Mouse (Mus musculus) kidney, embryonic 15.5 days (tissue): ENCODE measurements around the gene Aldh1a2. TPM values are rescaled to one million over a fixed set of nuclear protein-coding genes. Genes with fewer than 3 reads are reported as not detected.

Experiments
- ATAC-seq: fragments of 200-750 bp; cut with Nextera tagmentation; replicated peaks from 2 replicates; pipeline ENCODE4 v1.8.0; 2017; ENCODE audit warnings: moderate TSS enrichment; ENCODE audit not compliant: low FRiP score
- H3K27ac ChIP-seq: fragments of 300-500 bp; sonication (generic); 2 replicates; pipeline ENCODE4 v1.5.1; 2015; ENCODE audit warnings: mild to moderate bottlenecking, inconsistent platforms
- H3K27me3 ChIP-seq: fragments of 300-500 bp; sonication (generic); 2 replicates; pipeline ENCODE4 v1.6.1; 2015; ENCODE audit warnings: inconsistent platforms
- H3K36me3 ChIP-seq: fragments of 300-500 bp; sonication (generic); 2 replicates; pipeline ENCODE4 v1.6.1; 2015; ENCODE audit warnings: inconsistent platforms
- H3K4me1 ChIP-seq: fragments of 300-500 bp; sonication (generic); 2 replicates; pipeline ENCODE4 v1.6.1; 2015; ENCODE audit warnings: inconsistent platforms
- H3K4me2 ChIP-seq: fragments of 300-500 bp; sonication (generic); 2 replicates; pipeline ENCODE4 v1.6.1; 2015; ENCODE audit warnings: moderate library complexity, mild to moderate bottlenecking, inconsistent platforms
- H3K4me3 ChIP-seq: fragments of 300-500 bp; sonication (generic); replicated peaks from 2 replicates; pipeline ENCODE4 v1.5.1; 2015; ENCODE audit warnings: mild to moderate bottlenecking, inconsistent platforms
- H3K9ac ChIP-seq: fragments of 300-500 bp; sonication (generic); 2 replicates; pipeline ENCODE4 v1.6.1; 2015; ENCODE audit warnings: mild to moderate bottlenecking, inconsistent platforms
- H3K9me3 ChIP-seq: fragments of 300-500 bp; sonication (generic); replicated peaks from 2 replicates; pipeline ENCODE4 v1.6.1; 2016; ENCODE audit warnings: inconsistent platforms
- WGBS: fragments of 180-500 bp; shearing (Covaris S2); methylation state at CpG from one replicate; pipeline ENCODE4 v1.1.7; 2015; ENCODE audit warnings: mixed read lengths; 5-methylcytosine and 5-hydroxymethylcytosine counted together
- polyA plus RNA-seq: library from polyadenylated mRNA; unstranded; fragments of >200 nt; fragmentation: Nextera tagmentation; extraction: Ambion mirVana; gene quantifications from 2 replicates; pipeline ENCODE4 v1.2.1, GENCODE M21; 2015

Aldh1a2 gene
- polyA plus RNA-seq, 1 experiment from 2014 or later, result 326 TPM

DNA sequence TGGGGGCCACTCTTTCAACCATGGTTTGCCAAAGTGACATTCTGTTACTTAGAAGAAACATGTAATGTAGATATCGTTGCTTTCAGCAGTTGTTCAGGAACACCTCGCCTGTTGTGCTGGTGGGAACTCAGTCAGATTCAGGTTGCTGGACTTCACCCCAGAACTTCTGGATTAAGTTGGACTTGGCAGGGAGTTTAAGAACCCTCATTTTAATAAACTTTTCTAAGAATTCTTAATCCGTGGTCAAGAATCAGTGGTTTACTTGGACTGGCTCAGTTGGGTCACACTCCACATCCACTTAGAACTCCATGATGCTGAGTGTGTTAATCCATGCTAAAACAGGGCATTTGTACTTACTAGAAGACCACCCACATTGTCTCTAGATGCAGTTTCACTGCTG, 54.6 kb downstream of the Aldh1a2 start:
- no peak for ATAC-seq
- H3K4me3 ChIP-seq, result no peak overlapping the region
- H3K27ac ChIP-seq, result no peak overlapping the region
- H3K9me3 ChIP-seq, result no peaks in the 10 kb centered on the region
- no peaks in the 10 kb centered on the region for H3K4me1 ChIP-seq
- H3K36me3 ChIP-seq, result peaks cover 43% of the 10 kb centered on the region
- H3K4me2 ChIP-seq, result no peak overlapping the region
- H3K27me3 ChIP-seq, result no peaks in the 10 kb centered on the region
- H3K9ac ChIP-seq, result no peak overlapping the region
- WGBS, result 91% methylated on average over 3 of the region's 3 CpGs

DNA sequence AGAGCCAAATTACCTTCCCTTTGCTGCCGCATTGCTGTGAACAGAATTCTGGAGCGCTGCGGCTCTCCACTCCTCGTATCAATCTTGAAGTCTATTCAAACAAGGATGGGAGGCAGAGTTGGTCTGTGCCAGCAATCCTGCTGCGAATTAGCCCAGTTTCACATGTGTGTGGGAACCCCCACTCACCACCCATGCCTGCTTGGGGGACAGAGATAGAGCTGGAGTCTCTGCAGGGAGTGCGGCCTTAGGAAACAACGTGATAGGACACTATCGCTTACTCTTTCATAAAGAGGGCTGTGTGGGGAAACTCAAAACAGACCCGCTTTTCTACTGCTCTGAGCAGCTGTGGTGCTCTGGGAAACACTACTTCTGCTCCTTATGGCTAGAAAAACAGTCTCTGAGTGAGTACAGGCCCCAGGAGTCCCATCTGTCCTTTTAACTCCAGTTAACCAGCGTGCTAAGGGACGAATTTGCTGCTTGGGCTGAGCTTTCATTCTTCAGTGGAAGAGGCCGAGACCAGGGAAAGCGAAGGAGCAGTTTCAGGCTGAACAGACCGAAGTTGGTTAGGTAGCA, 60.6 kb downstream of the Aldh1a2 start:
- Histone ChIP-seq H3K9ac (no peak overlapping the region), H3K36me3 (peaks cover 37% of the 10 kb centered on the region), H3K4me3 (no peak overlapping the region), H3K27me3 (no peaks in the 10 kb centered on the region), H3K4me2 (no peak overlapping the region), H3K4me1 (no peaks in the 10 kb centered on the region), H3K9me3 (no peaks in the 10 kb centered on the region), H3K27ac (no peak overlapping the region)
- 67% methylated on average over 14 of the region's 14 CpGs for WGBS
- no peak for ATAC-seq

DNA sequence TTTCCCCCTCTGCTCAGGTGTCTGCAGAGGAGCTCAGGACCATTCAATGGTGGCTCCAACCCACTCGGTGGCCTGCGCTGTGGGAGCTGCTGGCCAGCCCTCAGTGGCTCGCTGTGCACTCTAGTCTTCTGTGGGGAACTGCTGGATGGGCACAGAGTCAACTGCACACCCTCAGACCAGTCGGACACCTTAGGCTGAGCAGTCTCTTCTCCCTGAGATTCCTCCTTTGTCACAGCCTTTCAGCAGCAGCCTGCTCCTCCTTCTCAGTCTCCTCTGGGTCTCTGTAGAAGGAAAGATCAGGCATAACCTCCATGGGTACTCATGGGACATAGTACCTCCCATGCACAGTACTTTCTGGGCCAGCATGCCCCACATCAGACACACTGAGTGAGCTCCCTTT, 63.2 kb downstream of the Aldh1a2 start:
- H3K36me3 ChIP-seq, result peaks cover 42% of the 10 kb centered on the region
- no peak for ATAC-seq
- 91% methylated on average over 4 of the region's 4 CpGs for WGBS
- no peak overlapping the region for H3K27ac ChIP-seq
- H3K4me2 ChIP-seq, result no peak overlapping the region
- no peaks in the 10 kb centered on the region for H3K4me1 ChIP-seq
- no peaks in the 10 kb centered on the region for H3K27me3 ChIP-seq
- no peak overlapping the region for H3K4me3 ChIP-seq
- no peaks in the 10 kb centered on the region for H3K9me3 ChIP-seq
- H3K9ac ChIP-seq, result no peak overlapping the region

DNA sequence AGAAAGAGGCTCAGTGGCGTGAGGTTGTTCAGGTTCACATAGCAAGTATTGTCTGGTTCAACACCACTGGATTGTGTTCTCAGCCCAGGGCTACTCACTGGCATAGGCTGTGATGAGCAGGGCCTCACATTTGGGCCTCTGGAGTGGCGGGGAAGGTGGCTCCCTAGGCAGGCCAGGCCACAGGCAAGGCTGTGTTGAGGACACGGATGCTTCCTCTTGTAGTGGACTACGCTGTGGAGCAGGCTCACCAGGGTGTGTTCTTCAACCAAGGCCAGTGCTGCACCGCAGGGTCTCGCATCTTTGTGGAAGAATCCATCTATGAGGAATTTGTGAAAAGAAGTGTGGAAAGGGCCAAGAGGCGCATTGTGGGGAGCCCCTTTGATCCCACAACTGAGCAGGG, 67.6 kb downstream of the Aldh1a2 start:
- no peak for ATAC-seq
- Histone ChIP-seq H3K4me2 (no peak overlapping the region), H3K27ac (no peak overlapping the region), H3K9me3 (no peaks in the 10 kb centered on the region), H3K36me3 (peaks cover 72% of the 10 kb centered on the region), H3K4me1 (no peaks in the 10 kb centered on the region), H3K27me3 (no peaks in the 10 kb centered on the region), H3K9ac (no peak overlapping the region), H3K4me3 (no peak overlapping the region)
- WGBS, result 91% methylated on average over 7 of the region's 7 CpGs

DNA sequence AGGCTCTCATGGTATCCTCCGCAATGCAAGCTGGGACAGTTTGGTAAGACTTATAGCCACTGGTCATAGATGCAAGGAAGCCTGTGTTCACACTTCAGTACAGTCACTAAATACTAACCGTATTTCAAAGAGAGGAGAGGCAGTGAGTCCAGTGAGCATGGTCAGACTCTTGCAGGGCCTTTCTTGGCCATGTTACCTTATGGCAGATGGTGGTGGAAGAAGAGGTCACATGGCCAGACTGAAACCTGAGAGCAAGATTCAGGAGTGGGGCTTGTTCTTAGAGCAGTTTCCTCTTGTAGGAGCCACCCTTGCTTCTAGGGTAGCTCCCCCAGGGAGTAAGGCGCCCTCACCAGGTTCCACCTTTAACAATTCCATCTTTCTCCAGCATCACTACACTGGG, 69.6 kb downstream of the Aldh1a2 start:
- no peaks in the 10 kb centered on the region for H3K27me3 ChIP-seq
- H3K9ac ChIP-seq, result no peak overlapping the region
- peaks cover 70% of the 10 kb centered on the region for H3K36me3 ChIP-seq
- WGBS, result 89% methylated on average over 3 of the region's 3 CpGs
- H3K9me3 ChIP-seq, result no peaks in the 10 kb centered on the region
- H3K4me1 ChIP-seq, result no peaks in the 10 kb centered on the region
- no peak overlapping the region for H3K4me3 ChIP-seq
- no peak overlapping the region for H3K4me2 ChIP-seq
- H3K27ac ChIP-seq, result no peak overlapping the region
- ATAC-seq, result no peak

DNA sequence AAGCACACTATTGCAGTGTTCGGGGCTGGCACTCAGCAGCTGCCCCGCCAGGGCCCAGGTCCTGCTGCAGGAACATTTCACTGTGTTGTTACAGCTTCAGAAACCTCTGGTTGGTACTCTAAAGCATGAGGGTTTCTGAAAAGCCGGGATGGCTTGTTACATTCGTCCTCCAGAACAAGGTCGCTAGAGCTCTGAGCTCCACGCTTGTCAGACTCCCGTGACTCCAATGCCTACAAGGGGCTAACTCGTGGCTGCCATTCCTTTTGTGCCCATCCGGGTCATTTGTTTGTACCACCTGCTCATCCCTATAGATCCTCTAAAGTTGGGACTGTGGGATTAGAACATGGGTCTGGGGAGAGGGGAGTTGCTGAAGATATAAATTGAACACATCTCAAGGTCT, 70.8 kb downstream of the Aldh1a2 start:
- H3K9me3 ChIP-seq, result no peaks in the 10 kb centered on the region
- WGBS, result 91% methylated on average over 9 of the region's 9 CpGs
- H3K4me2 ChIP-seq, result no peak overlapping the region
- H3K4me1 ChIP-seq, result no peaks in the 10 kb centered on the region
- no peaks in the 10 kb centered on the region for H3K27me3 ChIP-seq
- no peak overlapping the region for H3K4me3 ChIP-seq
- H3K27ac ChIP-seq, result no peak overlapping the region
- H3K36me3 ChIP-seq, result peaks cover 66% of the 10 kb centered on the region
- no peak overlapping the region for H3K9ac ChIP-seq
- no peak for ATAC-seq

DNA sequence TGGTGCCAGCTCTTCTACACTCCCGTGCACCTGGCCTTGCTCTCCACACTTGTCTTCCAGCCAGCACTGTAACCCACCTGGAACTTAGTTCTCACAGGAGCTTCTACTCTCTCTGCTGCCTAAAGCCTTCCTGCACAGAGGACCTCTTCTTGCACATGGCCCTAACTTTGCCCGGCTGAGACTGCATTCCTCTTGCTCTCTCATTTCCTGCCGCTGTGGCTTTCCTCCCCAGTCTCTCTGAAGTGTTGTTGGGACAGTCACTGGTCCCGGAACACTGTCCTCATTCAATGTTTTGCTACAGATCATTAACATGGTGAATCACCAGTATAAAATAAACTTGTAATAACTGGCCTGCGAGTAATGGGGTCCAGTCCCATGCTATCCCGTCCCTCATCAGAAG, 73.1 kb downstream of the Aldh1a2 start:
- H3K4me2 ChIP-seq, result no peak overlapping the region
- H3K9me3 ChIP-seq, result no peaks in the 10 kb centered on the region
- H3K4me3 ChIP-seq, result no peak overlapping the region
- no peak for ATAC-seq
- 64% methylated on average over 6 of the region's 6 CpGs for WGBS
- peaks cover 56% of the 10 kb centered on the region for H3K36me3 ChIP-seq
- H3K4me1 ChIP-seq, result no peaks in the 10 kb centered on the region
- no peak overlapping the region for H3K9ac ChIP-seq
- H3K27ac ChIP-seq, result no peak overlapping the region
- no peaks in the 10 kb centered on the region for H3K27me3 ChIP-seq

DNA sequence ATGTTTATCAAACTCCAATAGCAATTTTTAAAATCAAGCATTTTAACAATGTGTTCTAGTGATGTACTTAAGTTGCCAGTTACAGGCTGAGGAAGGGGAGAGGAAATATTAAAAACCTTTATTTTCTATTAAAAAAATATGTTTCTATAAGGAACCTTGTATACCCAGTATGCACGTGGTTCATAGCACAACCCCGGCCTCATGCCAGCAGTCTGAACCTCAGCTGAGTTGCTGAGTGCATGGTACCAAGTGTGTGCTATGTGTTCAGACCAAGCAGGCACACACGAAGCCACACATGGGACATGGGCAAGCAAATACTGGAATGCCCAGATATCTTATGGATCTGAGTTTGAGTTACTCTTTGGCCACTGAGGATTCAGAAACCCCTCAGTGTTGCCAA, 74.2 kb downstream of the Aldh1a2 start:
- Histone ChIP-seq H3K36me3 (peaks cover 53% of the 10 kb centered on the region), H3K27me3 (no peaks in the 10 kb centered on the region), H3K4me2 (no peak overlapping the region), H3K9me3 (no peaks in the 10 kb centered on the region), H3K4me3 (no peak overlapping the region), H3K27ac (no peak overlapping the region), H3K9ac (no peak overlapping the region), H3K4me1 (no peaks in the 10 kb centered on the region)
- no peak for ATAC-seq
- WGBS, result 92% methylated on average over 3 of the region's 3 CpGs

DNA sequence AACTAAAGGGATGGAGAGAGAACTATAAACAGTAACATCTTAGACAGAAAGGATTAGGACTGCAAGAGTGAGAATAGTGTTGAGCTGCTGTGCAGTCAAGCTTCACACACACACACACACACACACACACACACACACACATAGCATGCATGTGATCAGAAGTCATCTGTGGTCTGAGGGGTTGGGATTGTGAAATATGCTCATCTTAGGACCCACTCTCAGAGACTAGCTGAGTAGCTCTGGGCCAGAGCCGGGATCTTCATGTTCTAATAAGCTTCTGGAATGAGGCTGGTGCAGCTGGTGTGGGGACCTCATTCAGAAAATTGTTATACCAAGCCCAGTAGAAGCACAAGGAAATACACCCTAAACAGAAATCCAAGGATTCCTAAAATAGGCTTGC, 75.1 kb downstream of the Aldh1a2 start:
- Histone ChIP-seq H3K4me1 (peaks cover 5% of the 10 kb centered on the region; the same call in 1 of the 2 replicates), H3K9ac (no peak overlapping the region), H3K4me3 (no peak overlapping the region), H3K9me3 (no peaks in the 10 kb centered on the region), H3K27me3 (no peaks in the 10 kb centered on the region), H3K4me2 (no peak overlapping the region), H3K27ac (no peak overlapping the region), H3K36me3 (peaks cover 47% of the 10 kb centered on the region)
- 85% methylated on average over 1 of the region's 1 CpGs for WGBS
- ATAC-seq, result no peak

DNA sequence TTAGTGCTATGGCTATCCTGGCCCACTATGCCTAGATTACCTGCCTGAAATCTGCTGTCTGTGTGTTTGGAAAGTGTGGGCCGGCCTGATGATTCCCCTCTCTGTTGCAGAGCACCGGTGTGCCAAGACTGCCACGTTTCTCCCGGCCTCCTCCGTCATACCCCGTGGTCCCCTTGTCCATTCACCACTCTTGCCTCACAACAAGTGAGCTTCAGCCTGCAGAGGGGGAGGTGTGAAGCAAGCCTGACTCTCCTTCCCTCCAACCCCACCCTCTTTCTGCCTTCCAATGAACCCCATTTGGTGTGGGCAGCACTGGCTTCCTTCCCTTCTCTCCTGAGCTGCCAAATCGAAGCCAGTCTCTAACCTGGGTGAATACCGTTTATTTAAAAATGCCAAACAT, 79.9 kb downstream of the Aldh1a2 start:
- Histone ChIP-seq H3K9ac (no peak overlapping the region), H3K27ac (no peak overlapping the region), H3K27me3 (no peaks in the 10 kb centered on the region), H3K36me3 (peaks cover 22% of the 10 kb centered on the region; the same call in 1 of the 2 replicates), H3K4me3 (no peak overlapping the region), H3K9me3 (no peaks in the 10 kb centered on the region), H3K4me1 (peaks cover 5% of the 10 kb centered on the region; the same call in 1 of the 2 replicates), H3K4me2 (no peak overlapping the region)
- no peak for ATAC-seq
- WGBS, result 54% methylated on average over 8 of the region's 8 CpGs

DNA sequence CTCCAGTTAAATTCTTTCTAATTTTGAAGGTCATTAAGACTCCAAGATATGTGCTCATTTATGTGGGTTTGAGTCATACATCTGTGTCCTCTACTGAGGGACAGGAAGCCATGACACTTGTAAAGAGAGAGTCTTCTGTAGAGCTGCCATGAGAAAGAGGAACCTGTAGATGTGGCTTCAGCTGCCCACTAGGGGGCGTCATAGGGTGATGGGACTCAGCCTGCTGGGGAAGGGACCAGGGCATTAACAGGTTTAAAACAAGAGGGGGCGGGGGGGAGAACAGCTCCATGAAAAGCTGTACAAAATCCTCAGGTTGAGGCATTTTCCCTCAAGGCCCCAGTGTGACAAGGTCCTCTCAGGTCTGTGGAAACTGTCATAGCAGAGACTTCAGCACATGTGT, 88.0 kb downstream of the Aldh1a2 start:
- peaks cover 8% of the 10 kb centered on the region; the same call in 1 of the 2 replicates for H3K4me1 ChIP-seq
- H3K9me3 ChIP-seq, result no peaks in the 10 kb centered on the region
- H3K27me3 ChIP-seq, result no peaks in the 10 kb centered on the region
- H3K36me3 ChIP-seq, result no peaks in the 10 kb centered on the region
- no peak for ATAC-seq
- no peak overlapping the region for H3K4me2 ChIP-seq
- WGBS, result 63% methylated on average over 2 of the region's 2 CpGs
- H3K9ac ChIP-seq, result no peak overlapping the region
- H3K27ac ChIP-seq, result no peak overlapping the region
- no peak overlapping the region for H3K4me3 ChIP-seq

DNA sequence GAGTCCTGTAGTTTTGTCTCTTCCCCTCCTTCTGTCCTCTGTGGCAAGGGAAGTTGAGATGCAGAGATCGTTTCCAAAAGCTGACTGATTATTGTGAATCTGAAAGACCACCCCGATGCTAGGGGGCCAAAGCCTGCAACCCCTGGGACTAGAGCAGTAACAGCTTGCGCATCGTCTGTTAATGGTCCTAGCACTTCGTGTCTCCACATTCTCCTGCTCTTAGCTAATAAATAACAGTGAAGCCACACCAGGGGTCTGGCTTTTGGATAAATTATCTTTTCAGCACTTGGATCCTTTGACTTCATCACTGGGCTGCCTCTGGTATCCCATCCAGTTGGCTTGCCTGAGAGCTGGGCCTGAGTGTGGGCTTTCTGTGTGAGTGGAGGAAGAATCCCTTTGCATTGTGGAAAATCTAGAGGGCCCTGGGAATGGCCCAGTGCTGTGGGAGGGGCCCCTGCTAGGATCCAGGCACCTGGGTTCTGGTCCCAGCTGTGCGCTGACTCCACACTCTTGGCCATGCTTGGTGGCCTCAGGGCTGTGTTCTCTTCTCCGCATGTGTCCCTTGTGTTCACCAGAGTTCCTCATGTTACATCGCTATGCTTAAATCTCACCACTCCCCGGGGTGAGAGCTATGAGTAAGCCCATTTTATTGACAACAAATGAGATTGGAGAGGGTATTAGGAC, 91.7 kb downstream of the Aldh1a2 start:
- H3K36me3 ChIP-seq, result no peaks in the 10 kb centered on the region
- H3K4me2 ChIP-seq, result no peak overlapping the region
- ATAC-seq, result no peak
- peaks cover 8% of the 10 kb centered on the region; the same call in 1 of the 2 replicates for H3K4me1 ChIP-seq
- H3K27ac ChIP-seq, result no peak overlapping the region
- H3K4me3 ChIP-seq, result no peak overlapping the region
- H3K9me3 ChIP-seq, result no peaks in the 10 kb centered on the region
- 62% methylated on average over 9 of the region's 9 CpGs for WGBS
- no peak overlapping the region for H3K9ac ChIP-seq
- 0 out of 2 replicates have a peak, but pooled peaks cover 1% of the 10 kb centered on the region for H3K27me3 ChIP-seq

DNA sequence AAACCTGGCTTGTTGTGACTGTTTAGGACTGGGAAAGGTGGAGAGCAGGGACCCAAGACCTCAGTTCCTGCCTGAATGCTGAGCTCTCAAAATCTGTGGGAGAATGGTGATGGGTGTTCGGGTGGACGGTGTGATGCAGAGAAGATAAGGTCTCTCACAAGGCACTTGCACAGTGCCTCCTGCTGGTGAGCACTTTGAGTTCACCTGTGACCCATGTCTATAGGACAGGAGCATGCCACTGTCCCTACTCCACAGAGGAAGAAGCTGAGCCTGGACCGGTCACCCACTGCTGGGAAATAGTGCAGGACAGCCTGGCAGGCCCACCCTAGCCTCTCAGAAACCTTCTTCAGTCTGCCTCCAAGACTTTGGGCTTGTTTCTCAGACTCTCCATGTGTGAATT, 100.4 kb downstream of the Aldh1a2 start:
- Histone ChIP-seq H3K9me3 (no peaks in the 10 kb centered on the region), H3K9ac (no peak overlapping the region), H3K4me2 (no peak overlapping the region), H3K4me3 (no peak overlapping the region), H3K27me3 (0 out of 2 replicates have a peak, but pooled peaks cover 4% of the 10 kb centered on the region), H3K27ac (no peak overlapping the region), H3K4me1 (peaks cover 24% of the 10 kb centered on the region), H3K36me3 (no peaks in the 10 kb centered on the region)
- 95% methylated on average over 3 of the region's 3 CpGs for WGBS
- ATAC-seq, result no peak
